In genomic region chr7:44745076-44745475, GRCm38 (mm10) we compare ENCODE assay signal across 8 mouse cellular contexts. TPM values are rescaled to one million over a fixed set of nuclear protein-coding genes. Genes with fewer than 3 reads are reported as not detected.
DNase-seq lines count a peak whose midpoint lies in the region; ATAC-seq lines count a peak whose summit lies in the region.

No protein-coding gene starts in this region.

- H3K4me3 ChIP-seq in intestine, embryonic 14.5 days (ENCODE audit: low read depth, low read length): peak overlapping the region; percentile 38

- H3K27ac ChIP-seq in intestine, embryonic 14.5 days (ENCODE audit: low read depth): no peak overlapping the region

- no peaks in the 10 kb centered on the region for H3K27me3 ChIP-seq in intestine, embryonic 14.5 days (replicated peaks; ENCODE audit: control insufficient read depth, insufficient read depth, low read length)

- WGBS in intestine, embryonic 14.5 days: under 1% methylated on average over 18 of the region's 18 CpGs

- no peaks in the 10 kb centered on the region for H3K9me3 ChIP-seq in intestine, embryonic 14.5 days (ENCODE audit: control insufficient read depth, low read length)

- H3K36me3 ChIP-seq in intestine, embryonic 14.5 days (ENCODE audit: control insufficient read depth, insufficient read depth, low read length): no peaks in the 10 kb centered on the region

- ATAC-seq in intestine, embryonic 14.5 days (replicated peaks; ENCODE audit: low FRiP score, low TSS enrichment, low read depth): peak; percentile 20; the same call in 1 of the 2 replicates
- peak; percentile 84 for ATAC-seq in megakaryocyte-erythroid progenitor cell, adult 5-6 weeks (replicated peaks; ENCODE audit: low FRiP score, low TSS enrichment, poor library complexity, severe bottlenecking)

- peaks cover 12% of the 10 kb centered on the region for H3K4me1 ChIP-seq in intestine, embryonic 14.5 days (replicated peaks; ENCODE audit: control insufficient read depth, insufficient read depth, low read length)

- intact Hi-C loops in left cerebral cortex, postnatal 14 days (cut with DNase I): loop anchor here (5.0 kb wide), 1 partner anchor 72 kb away; the partner anchor contains the start of genes Atf5, Il4i1 and Nup62

- DNase-seq in adrenal gland, adult 8-10 months: peak; percentile 49
- peak; percentile 92 for DNase-seq in embryo, embryonic 11 days
- DNase-seq in gastrocnemius, postnatal 25 days: peak; percentile 68
- DNase-seq in intestine, embryonic 14.5 days (ENCODE audit: low spot score): peak; percentile 85
- DNase-seq in left cerebral cortex, postnatal 14 days (ENCODE audit: low spot score in 2 of 2): peak; percentile 79
- peak; percentile 83 for DNase-seq in right cerebral cortex, postnatal 14 days
- DNase-seq in urinary bladder, postnatal 4 days (ENCODE audit: low spot score in 2 of 2): peak; percentile 57 to 75

- peak overlapping the region; percentile 35 for H3K9ac ChIP-seq in intestine, embryonic 14.5 days (ENCODE audit: low read length)

- peak overlapping the region; percentile 73 for H3K4me2 ChIP-seq in intestine, embryonic 14.5 days (ENCODE audit: low read length)

RNA-seq across cellular contexts. Expression of gene Vrk3, which starts 3.1 kb away (rescaled TPM):
- total RNA-seq in adrenal gland, adult 8-10 months (2022): 10 to 100 TPM; 46.5 to 73.4 (median 54.8) TPM
- 10 to 100 TPM; 16.7 to 21.1 TPM for total RNA-seq in gastrocnemius, postnatal 25 days (2021)
- 38.0 and 40.3 TPM in 2 replicates for polyA plus RNA-seq in intestine, embryonic 14.5 days (2014; fragmentation: Nextera tagmentation; extraction: Ambion mirVana)
- total RNA-seq in left cerebral cortex, postnatal 14 days (2021): 10 to 100 TPM; 25.0 to 28.2 TPM
- total RNA-seq in megakaryocyte-erythroid progenitor cell, adult 5-6 weeks (2014; fragmentation: Nextera tagmentation): 34.2 and 43.8 TPM in 2 replicates
- 51.5 and 81.2 TPM in 2 replicates for total RNA-seq in megakaryocyte-erythroid progenitor cell, adult 5-6 weeks (2017)

RNA-seq across cellular contexts. Expression of gene Zfp473, which starts 5.8 kb away (rescaled TPM):
- 1 to 10 TPM in 1 of 4 experiments, under 1 TPM in 3; 0.35 to 1.1 (median 0.41) TPM for total RNA-seq in adrenal gland, adult 8-10 months (2022)
- total RNA-seq in gastrocnemius, postnatal 25 days (2021): under 1 TPM in 1 of 2 experiments, not detected in 1; 0.08 TPM
- polyA plus RNA-seq in intestine, embryonic 14.5 days (2014; fragmentation: Nextera tagmentation; extraction: Ambion mirVana): 3.6 and 4.2 TPM in 2 replicates
- total RNA-seq in left cerebral cortex, postnatal 14 days (2021): under 1 TPM; 0.37 to 0.38 TPM
- 0.22 and 2.0 TPM in 2 replicates for total RNA-seq in megakaryocyte-erythroid progenitor cell, adult 5-6 weeks (2014; fragmentation: Nextera tagmentation)
- 6.5 TPM in 1 of 2 replicates, not detected in the other for total RNA-seq in megakaryocyte-erythroid progenitor cell, adult 5-6 weeks (2017)

RNA-seq across cellular contexts. Expression of gene Izumo2, which starts 36.5 kb away (rescaled TPM):
- total RNA-seq in adrenal gland, adult 8-10 months (2022): not detected
- total RNA-seq in gastrocnemius, postnatal 25 days (2021): not detected
- not detected in 2 replicates for polyA plus RNA-seq in intestine, embryonic 14.5 days (2014; fragmentation: Nextera tagmentation; extraction: Ambion mirVana)
- not detected for total RNA-seq in left cerebral cortex, postnatal 14 days (2021)
- total RNA-seq in megakaryocyte-erythroid progenitor cell, adult 5-6 weeks (2014; fragmentation: Nextera tagmentation): not detected in 2 replicates
- not detected in 2 replicates for total RNA-seq in megakaryocyte-erythroid progenitor cell, adult 5-6 weeks (2017)
